Mouse (Mus musculus): ENCODE measurements around the gene Pcgf3.

The Pcgf3 gene

GRCm38 (mm10) chr5:108554041-108554440 is 93.0 kb downstream of the Pcgf3 start:
- no peak for DNase-seq (ENCODE audit: low read depth, low spot score)

Measured in mesoderm, embryonic 11.5 days (tissue).